Mouse (Mus musculus) CD4-positive, CD25-positive, alpha-beta regulatory T cell, adult 2 months (primary cell): ENCODE data around the gene Dnah7b.
"Not testable (repeated sequence)": the region's sequence is repeated elsewhere in the genome, so short reads cannot be mapped to it uniquely, and the experiment has no call there.

Experiments
- DNase-seq: peaks from one replicate; pipeline ENCODE4 v3.0.0-alpha.2; 2012; ENCODE audit warnings: low read depth, low spot score

The Dnah7b gene

GRCm38 (mm10) chr1:46066015-46066414, at the start of gene Dnah7b:
Gene Dnah7b, plus strand, starts transcription at chr1:46066315.
- no peak for DNase-seq

DNA sequence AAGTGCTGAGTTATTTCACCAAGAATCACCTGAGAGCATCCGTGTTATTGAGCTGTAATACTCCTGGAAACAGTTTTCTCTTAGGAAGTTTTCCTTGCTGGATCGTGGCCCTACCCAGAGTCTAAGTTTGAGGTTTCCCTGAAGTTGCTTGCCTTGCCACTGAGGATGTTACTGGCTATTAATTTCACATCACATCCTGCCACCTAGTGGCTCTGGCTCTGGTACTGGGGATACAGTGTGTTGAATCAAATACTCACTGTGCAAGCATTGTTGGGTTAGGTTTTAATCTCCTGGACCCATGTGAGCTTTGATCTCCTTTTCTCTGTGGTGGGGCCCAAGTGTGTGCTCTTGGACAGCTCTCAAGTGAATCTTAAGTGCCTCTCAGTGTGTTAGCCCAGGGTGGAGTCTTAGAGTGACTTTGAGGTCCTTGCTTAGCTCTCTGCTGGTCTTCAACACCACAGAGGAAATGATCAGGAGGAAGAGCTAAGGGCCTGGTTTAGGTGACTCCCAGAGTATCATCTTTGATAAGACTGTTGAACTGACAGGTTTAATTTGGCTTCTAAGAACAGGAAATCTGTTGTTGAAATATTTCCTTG, 47.6 kb upstream of the Dnah7b start:
- DNase-seq: no peak

- no peak for DNase-seq
Measured at GRCm38 (mm10) chr1:46022262-46022661, 43.9 kb upstream of the Dnah7b start.

DNA sequence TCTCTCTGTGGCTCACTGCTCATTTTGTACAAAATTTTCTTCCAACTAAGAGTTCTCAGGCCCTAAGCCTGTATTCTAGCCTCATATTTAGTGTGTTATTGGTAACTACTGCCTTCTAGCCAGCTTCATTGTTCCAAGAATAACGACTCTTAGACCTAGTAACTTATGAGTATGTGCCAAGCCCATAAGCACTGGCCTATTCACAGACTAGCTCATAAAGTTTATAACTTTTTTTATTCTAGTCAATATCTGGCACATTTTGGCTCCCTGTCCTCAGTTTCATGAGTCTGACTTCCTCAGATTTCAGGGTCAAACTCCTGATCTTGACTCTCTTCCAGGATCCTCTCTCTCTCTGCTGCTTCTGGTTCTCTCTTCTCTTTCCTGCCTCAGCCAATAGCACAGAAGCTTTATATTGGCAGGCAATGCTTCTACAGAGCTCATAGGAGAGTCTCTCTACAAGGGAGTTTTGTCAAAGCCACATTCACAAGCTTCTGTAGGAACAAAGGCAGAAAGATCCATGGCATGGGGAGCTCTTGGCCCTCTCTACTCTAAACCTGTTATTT, 34.0 kb upstream of the Dnah7b start:
- DNase-seq: no peak

- DNase-seq: no peak
Measured at GRCm38 (mm10) chr1:46048188-46048587, 17.9 kb upstream of the Dnah7b start.

- DNase-seq: no peak
Measured at GRCm38 (mm10) chr1:46066484-46067251, 553 bp downstream of the Dnah7b start.

DNA sequence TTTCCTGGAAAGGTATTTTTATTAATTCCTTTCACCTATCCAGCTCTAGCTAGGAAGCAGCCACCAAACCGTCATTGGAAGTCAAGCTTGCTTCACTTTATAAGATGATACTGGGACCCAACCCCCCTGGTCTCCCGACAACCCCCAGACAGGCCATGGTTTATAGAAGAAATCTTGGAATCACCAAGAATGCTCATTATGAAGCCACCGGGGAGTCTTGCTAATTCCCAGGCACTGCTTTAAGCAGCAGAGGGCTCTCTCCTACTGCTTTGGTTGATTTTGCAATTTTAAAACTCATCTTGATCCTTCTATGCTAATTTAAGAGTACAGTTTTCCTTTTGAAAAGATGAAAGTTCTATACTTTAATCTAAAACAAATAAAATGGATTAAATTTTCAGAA, 2.7 kb downstream of the Dnah7b start:
- DNase-seq: not testable (repeated sequence)

DNA sequence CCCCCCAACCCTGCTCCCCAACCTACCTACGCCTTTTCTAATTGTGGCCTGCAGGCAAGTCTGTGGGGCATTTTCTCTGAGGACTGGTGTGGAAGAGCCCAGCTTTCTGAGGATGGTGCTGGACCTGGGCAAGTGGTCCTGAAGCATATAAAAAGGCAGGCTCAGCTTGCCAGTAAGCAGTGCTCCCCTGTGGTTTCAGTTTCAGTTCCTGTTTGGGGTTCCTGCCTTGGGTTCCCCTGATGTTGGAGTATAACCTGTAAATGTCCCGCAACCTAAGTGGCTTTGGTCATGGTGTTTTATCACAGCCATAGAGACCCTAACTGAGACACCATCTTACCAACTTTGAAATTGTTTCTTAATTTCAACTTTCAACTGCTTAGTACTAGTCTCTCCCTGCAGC, 11.8 kb downstream of the Dnah7b start:
- no peak for DNase-seq

DNA sequence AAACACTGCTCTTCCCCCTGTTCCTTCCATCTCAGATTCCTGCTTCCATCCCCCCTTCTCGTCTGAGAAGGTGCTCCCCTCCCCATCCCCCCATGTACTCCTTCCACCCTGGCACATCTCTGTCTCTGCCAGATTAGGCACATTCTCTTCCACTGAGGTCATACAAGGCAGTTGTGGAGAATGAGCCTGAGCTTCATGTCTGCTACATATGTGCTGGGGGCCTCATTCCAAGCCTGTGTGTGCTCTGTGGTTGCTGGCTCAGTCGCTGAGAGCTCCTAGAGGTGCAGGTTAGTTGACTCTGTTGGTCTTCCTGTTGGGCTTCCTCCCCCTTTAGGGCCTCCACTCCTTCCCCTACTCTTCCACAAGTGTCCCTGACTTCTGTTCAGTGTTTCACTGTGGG, 34.4 kb downstream of the Dnah7b start:
- DNase-seq: no peak

DNA sequence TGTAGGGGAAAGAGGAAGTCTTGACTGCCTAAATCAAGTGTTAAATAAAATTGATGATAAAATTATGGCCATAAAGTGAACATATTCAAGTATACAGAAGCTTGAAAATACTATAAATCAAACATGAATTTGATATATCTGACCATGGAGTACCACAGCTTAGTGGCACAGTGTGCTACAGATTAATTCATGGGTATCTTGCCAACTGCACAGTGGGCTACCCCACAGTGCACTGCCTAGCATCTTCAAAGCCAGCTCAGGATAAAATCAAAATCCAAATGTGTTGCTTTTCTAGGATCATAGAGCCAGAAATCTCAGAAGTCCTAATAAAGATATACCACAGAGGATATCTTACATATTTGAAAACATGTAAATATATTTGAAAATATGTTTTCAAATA, 46.5 kb downstream of the Dnah7b start:
- not testable (repeated sequence) for DNase-seq

DNA sequence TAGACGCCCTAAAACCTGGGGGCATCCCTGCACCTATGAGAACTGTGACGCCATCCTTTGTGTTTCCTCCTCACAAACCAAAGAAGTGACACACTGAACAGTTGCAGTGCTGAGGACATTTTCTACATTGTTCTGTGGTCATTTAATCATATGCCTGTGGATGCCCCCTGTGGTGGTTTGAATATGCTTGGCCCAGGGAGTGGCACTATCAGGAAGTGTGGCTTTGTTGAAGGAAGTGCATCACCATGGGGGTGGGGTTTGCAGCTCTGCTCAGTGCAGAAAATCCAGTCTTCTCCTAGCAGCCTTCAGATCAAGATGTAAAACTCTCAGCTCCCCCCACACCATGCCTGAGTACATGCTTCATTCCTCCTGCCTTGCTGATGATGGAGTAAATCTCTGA, 51.1 kb downstream of the Dnah7b start:
- not testable (repeated sequence) for DNase-seq

GRCm38 (mm10) chr1:46128058-46128457, 61.9 kb downstream of the Dnah7b start:
- DNase-seq: no peak

DNA sequence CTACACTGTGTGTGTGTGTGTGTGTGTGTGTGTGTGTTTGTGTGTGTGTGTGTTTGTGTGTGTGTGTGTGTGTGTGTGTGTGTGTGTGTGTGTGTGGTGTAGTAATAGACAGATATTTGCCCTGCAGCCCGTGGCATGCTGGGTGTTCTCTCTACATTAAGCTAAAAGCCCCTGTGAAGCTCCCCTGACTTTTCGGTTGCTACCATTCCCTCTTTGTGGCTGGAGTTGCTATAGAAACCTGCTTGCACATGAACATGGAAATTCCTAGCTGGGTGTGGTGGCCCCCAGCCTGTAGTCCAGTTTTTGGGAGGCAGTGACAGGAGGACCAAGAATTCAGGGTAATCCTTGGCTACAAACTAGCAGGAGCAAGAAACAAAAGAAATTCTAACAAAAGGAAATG, 130.7 kb downstream of the Dnah7b start:
- DNase-seq: not testable (repeated sequence)

GRCm38 (mm10) chr1:46201169-46201568, 135.1 kb downstream of the Dnah7b start:
- not testable (repeated sequence) for DNase-seq

DNA sequence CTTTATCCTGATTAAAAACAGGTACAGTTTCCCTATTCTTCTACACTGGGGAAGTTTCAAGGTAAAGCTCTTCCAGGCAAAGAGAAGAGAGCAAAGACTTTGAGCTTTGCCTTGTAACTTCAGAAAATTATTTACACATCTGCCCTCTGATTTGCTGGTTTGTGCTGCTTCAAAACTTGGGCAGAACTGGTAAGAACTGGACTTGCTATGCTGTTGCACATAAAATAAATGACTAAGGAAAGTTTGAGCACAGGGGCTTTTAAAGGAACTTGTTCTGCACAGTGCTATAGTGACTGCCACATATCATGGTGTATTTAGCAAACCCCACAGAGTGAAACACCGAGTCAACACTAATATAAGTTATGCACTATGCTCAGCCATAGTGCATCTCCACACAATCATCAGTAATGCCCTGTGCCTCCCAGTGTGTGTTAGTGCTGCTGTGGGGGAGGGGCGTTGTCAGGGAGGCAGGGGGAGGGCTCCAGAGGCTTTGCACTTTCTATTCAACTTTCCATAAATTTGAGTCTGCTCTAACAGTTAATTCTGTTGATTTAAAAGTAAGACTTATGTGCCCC, 144.0 kb downstream of the Dnah7b start:
- not testable (repeated sequence) for DNase-seq

- not testable (repeated sequence) for DNase-seq
Measured at GRCm38 (mm10) chr1:46222704-46223103, 156.6 kb downstream of the Dnah7b start.

DNA sequence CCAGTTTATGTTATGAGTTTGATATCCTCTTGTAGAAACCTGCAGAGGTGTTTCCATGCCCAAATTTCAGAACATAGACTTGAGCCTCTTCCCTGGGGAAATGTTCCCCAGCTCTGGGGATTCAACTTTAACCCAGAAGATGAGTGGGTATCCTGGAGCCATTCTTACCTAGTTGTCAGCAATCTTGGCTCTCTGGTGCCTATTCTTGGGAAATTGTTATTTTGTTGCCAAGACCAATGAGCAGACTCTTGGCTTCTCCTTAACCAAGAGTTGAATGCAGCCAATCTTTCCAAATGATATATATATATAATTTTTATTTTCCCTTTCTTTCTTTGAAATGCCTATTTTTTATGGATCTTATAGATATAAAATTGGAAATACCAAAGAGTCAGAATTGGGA, 160.0 kb downstream of the Dnah7b start:
- not testable (repeated sequence) for DNase-seq

GRCm38 (mm10) chr1:46268841-46269240, 202.7 kb downstream of the Dnah7b start:
- not testable (repeated sequence) for DNase-seq

DNA sequence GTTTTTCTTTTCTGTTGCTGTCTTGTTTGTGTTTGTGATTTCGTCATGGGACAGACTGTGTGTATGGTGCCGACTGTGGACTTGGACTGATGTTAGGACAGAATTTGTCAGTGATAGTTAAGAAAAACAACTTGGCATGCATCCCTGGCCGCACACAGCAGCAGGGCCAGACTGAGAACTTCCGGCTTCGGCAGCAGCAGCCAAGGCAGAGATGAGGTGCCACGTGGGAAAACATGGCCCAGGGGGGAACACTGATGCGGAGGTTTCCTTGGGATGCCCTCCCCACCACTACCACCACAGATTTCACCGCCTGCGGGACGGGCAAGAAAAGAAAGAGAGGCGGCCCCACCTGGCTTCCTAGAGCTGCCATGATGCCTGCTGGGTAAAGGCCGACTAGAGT, 205.8 kb downstream of the Dnah7b start:
- no peak for DNase-seq

- DNase-seq: not testable (repeated sequence)
Measured at GRCm38 (mm10) chr1:46278057-46278910, 212.2 kb downstream of the Dnah7b start.

DNA sequence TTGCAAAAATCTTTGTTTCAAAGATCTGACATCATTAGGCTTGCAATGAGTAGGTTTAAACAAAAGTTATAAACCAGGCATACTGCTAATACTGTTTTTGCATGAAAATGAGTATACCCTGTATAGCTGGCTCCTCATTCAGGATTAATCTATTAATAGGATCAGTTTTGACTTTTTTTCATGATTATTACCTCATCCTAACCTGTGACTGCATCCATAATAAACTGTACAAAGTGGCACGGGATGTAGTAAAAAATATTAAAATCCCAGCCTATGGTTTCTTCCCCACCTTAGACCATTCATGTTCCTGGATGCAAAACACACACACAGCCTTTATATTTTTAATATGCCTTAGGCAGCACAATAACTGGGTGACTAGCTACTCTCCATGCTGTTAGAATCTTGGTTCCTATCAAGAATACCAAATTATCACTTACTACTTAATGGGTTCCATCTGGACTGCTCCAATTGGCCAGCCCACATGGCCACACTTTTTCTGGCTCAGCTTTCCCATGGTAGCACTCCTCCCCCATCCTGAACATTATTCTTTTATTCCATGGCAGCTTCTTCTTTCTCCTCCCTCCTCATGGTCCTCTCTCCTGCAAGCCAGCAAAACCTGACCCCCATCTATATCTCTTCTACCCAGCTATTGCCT, 212.9 kb downstream of the Dnah7b start:
- not testable (repeated sequence) for DNase-seq
